Mouse (Mus musculus): Measurements from ENCODE around the gene Tepp. TPM values are rescaled to one million over a fixed set of nuclear protein-coding genes. Genes with fewer than 3 reads are reported as not detected.

Gene Tepp
- polyA plus RNA-seq (2014; fragmentation: Nextera tagmentation; extraction: Ambion mirVana) = not detected in 2 replicates

GRCm38 (mm10) chr8:95310342-95310970 lies at the start of gene Tepp:
Gene Tepp, plus strand, starts transcription at chr8:95310566.
- H3K4me2 ChIP-seq (replicated peaks; ENCODE audit: low read depth, low read length) = no peak within 1 kb of the TSS
- WGBS = 36% methylated on average over 6 of the region's 6 CpGs
- no peaks in the 10 kb centered on the region for H3K4me1 ChIP-seq (ENCODE audit: control insufficient read depth, insufficient read depth, low read length)
- H3K27me3 ChIP-seq (ENCODE audit: control insufficient read depth, insufficient read depth, low read length) = no peaks in the 10 kb centered on the region
- H3K27ac ChIP-seq (ENCODE audit: low read length) = no peak within 1 kb of the TSS
- no peak within 1 kb of the TSS for H3K4me3 ChIP-seq (ENCODE audit: low read depth, low read length)
- no peak for ATAC-seq (ENCODE audit: insufficient number of reproducible peaks, insufficient read depth, low FRiP score, low read depth)
- no peaks in the 10 kb centered on the region for H3K9me3 ChIP-seq (ENCODE audit: control insufficient read depth, low read depth, low read length)
- H3K36me3 ChIP-seq (ENCODE audit: control insufficient read depth, insufficient read depth, low read length) = no peaks in the 10 kb centered on the region
- no peak within 1 kb of the TSS for H3K9ac ChIP-seq (replicated peaks; ENCODE audit: low read depth, low read length)

- no peaks in the 10 kb centered on the region for H3K36me3 ChIP-seq (ENCODE audit: control insufficient read depth, insufficient read depth, low read length)
- H3K9me3 ChIP-seq (ENCODE audit: control insufficient read depth, low read depth, low read length) = no peaks in the 10 kb centered on the region
- no peak overlapping the region for H3K4me3 ChIP-seq (ENCODE audit: low read depth, low read length)
- no peaks in the 10 kb centered on the region for H3K4me1 ChIP-seq (ENCODE audit: control insufficient read depth, insufficient read depth, low read length)
- H3K9ac ChIP-seq (replicated peaks; ENCODE audit: low read depth, low read length) = no peak overlapping the region
- H3K27ac ChIP-seq (ENCODE audit: low read length) = no peak overlapping the region
- 83% methylated on average over 2 of the region's 2 CpGs for WGBS
- H3K27me3 ChIP-seq (ENCODE audit: control insufficient read depth, insufficient read depth, low read length) = no peaks in the 10 kb centered on the region
- no peak overlapping the region for H3K4me2 ChIP-seq (replicated peaks; ENCODE audit: low read depth, low read length)
- no peak for ATAC-seq (ENCODE audit: insufficient number of reproducible peaks, insufficient read depth, low FRiP score, low read depth)
Observed at GRCm38 (mm10) chr8:95262181-95262580, 48.2 kb upstream of the Tepp start.

- Histone ChIP-seq H3K4me2 (replicated peaks; ENCODE audit: low read depth, low read length) (no peak overlapping the region), H3K27me3 (ENCODE audit: control insufficient read depth, insufficient read depth, low read length) (no peaks in the 10 kb centered on the region), H3K4me3 (ENCODE audit: low read depth, low read length) (no peak overlapping the region), H3K9me3 (ENCODE audit: control insufficient read depth, low read depth, low read length) (no peaks in the 10 kb centered on the region), H3K9ac (replicated peaks; ENCODE audit: low read depth, low read length) (no peak overlapping the region), H3K4me1 (ENCODE audit: control insufficient read depth, insufficient read depth, low read length) (0 out of 2 replicates have a peak, but pooled peaks cover 2% of the 10 kb centered on the region), H3K27ac (ENCODE audit: low read length) (no peak overlapping the region), H3K36me3 (ENCODE audit: control insufficient read depth, insufficient read depth, low read length) (no peaks in the 10 kb centered on the region)
- WGBS = 68% methylated on average over 12 of the region's 12 CpGs
- no peak for ATAC-seq (ENCODE audit: insufficient number of reproducible peaks, insufficient read depth, low FRiP score, low read depth)
Observed at GRCm38 (mm10) chr8:95270501-95270900, 39.9 kb upstream of the Tepp start.

DNA sequence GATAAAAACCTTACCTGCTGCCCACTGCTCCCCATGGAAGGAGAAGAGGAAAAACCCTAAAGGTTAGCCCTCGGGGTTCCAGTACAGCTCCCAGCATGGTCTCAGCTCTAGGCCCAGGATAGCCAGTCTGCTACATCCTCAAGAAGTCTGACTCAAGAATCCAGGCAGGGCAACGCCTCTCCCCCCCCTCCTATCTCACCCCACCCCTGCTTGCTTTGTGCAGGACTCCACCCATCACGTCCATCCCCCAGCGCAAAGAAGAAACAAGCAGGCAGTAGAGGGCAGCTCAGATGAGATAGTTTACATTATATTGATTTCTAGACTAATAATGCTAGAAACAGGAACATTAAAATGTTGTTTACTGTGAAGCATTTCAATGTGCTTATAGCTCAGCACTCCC lies 38.5 kb upstream of the Tepp start:
- no peak for ATAC-seq (ENCODE audit: insufficient number of reproducible peaks, insufficient read depth, low FRiP score, low read depth)
- 28% methylated on average over 4 of the region's 4 CpGs for WGBS
- H3K9me3 ChIP-seq (ENCODE audit: control insufficient read depth, low read depth, low read length) = no peaks in the 10 kb centered on the region
- no peak overlapping the region for H3K4me2 ChIP-seq (replicated peaks; ENCODE audit: low read depth, low read length)
- no peaks in the 10 kb centered on the region for H3K27me3 ChIP-seq (ENCODE audit: control insufficient read depth, insufficient read depth, low read length)
- H3K27ac ChIP-seq (ENCODE audit: low read length) = no peak overlapping the region
- H3K4me1 ChIP-seq (ENCODE audit: control insufficient read depth, insufficient read depth, low read length) = 0 out of 2 replicates have a peak, but pooled peaks cover 2% of the 10 kb centered on the region
- H3K4me3 ChIP-seq (ENCODE audit: low read depth, low read length) = no peak overlapping the region
- no peak overlapping the region for H3K9ac ChIP-seq (replicated peaks; ENCODE audit: low read depth, low read length)
- H3K36me3 ChIP-seq (ENCODE audit: control insufficient read depth, insufficient read depth, low read length) = no peaks in the 10 kb centered on the region

- no peak overlapping the region for H3K27ac ChIP-seq (ENCODE audit: low read length)
- no peaks in the 10 kb centered on the region for H3K36me3 ChIP-seq (ENCODE audit: control insufficient read depth, insufficient read depth, low read length)
- no peak overlapping the region for H3K9ac ChIP-seq (replicated peaks; ENCODE audit: low read depth, low read length)
- WGBS = 36% methylated on average over 2 of the region's 2 CpGs
- no peak for ATAC-seq (ENCODE audit: insufficient number of reproducible peaks, insufficient read depth, low FRiP score, low read depth)
- H3K4me2 ChIP-seq (replicated peaks; ENCODE audit: low read depth, low read length) = no peak overlapping the region
- H3K27me3 ChIP-seq (ENCODE audit: control insufficient read depth, insufficient read depth, low read length) = no peaks in the 10 kb centered on the region
- 0 out of 2 replicates have a peak, but pooled peaks cover 2% of the 10 kb centered on the region for H3K4me1 ChIP-seq (ENCODE audit: control insufficient read depth, insufficient read depth, low read length)
- H3K4me3 ChIP-seq (ENCODE audit: low read depth, low read length) = no peak overlapping the region
- H3K9me3 ChIP-seq (ENCODE audit: control insufficient read depth, low read depth, low read length) = no peaks in the 10 kb centered on the region
Observed at GRCm38 (mm10) chr8:95272871-95273270, 37.5 kb upstream of the Tepp start.

GRCm38 (mm10) chr8:95281493-95281892 lies 28.9 kb upstream of the Tepp start:
- no peaks in the 10 kb centered on the region for H3K36me3 ChIP-seq (ENCODE audit: control insufficient read depth, insufficient read depth, low read length)
- no peak for ATAC-seq (ENCODE audit: insufficient number of reproducible peaks, insufficient read depth, low FRiP score, low read depth)
- no peak overlapping the region for H3K4me3 ChIP-seq (ENCODE audit: low read depth, low read length)
- H3K4me2 ChIP-seq (replicated peaks; ENCODE audit: low read depth, low read length) = no peak overlapping the region
- no peaks in the 10 kb centered on the region for H3K9me3 ChIP-seq (ENCODE audit: control insufficient read depth, low read depth, low read length)
- no peak overlapping the region for H3K9ac ChIP-seq (replicated peaks; ENCODE audit: low read depth, low read length)
- H3K4me1 ChIP-seq (ENCODE audit: control insufficient read depth, insufficient read depth, low read length) = no peaks in the 10 kb centered on the region
- 67% methylated on average over 5 of the region's 5 CpGs for WGBS
- H3K27me3 ChIP-seq (ENCODE audit: control insufficient read depth, insufficient read depth, low read length) = no peaks in the 10 kb centered on the region
- no peak overlapping the region for H3K27ac ChIP-seq (ENCODE audit: low read length)

- 73% methylated on average over 6 of the region's 6 CpGs for WGBS
- no peaks in the 10 kb centered on the region for H3K9me3 ChIP-seq (ENCODE audit: control insufficient read depth, low read depth, low read length)
Observed at GRCm38 (mm10) chr8:95289066-95289650, 21.2 kb upstream of the Tepp start.

DNA sequence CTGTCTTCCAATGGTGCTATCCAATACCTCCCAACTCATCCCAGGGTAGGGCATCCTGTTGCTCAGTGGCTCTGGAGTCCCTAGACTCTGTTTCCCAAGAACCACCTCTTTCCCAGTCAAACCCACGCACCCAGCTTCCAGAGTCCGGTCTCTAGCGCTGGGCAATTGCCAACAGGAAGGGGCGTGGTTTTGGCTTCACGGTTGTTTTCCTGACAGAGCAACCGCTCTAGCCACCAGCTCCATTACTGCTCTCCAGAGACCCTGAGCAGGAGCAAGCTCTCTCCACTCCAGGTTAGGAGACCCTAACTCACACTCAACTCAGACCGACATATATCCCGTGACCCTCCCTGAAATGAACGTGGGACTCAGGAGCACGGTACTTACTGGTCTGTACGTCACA lies 17.2 kb upstream of the Tepp start:
- no peak overlapping the region for H3K27ac ChIP-seq (ENCODE audit: low read length)
- 69% methylated on average over 11 of the region's 11 CpGs for WGBS
- H3K27me3 ChIP-seq (ENCODE audit: control insufficient read depth, insufficient read depth, low read length) = no peaks in the 10 kb centered on the region
- ATAC-seq (ENCODE audit: insufficient number of reproducible peaks, insufficient read depth, low FRiP score, low read depth) = no peak
- H3K4me1 ChIP-seq (ENCODE audit: control insufficient read depth, insufficient read depth, low read length) = no peaks in the 10 kb centered on the region
- H3K4me2 ChIP-seq (replicated peaks; ENCODE audit: low read depth, low read length) = no peak overlapping the region; the same call in 1 of the 2 replicates
- H3K9ac ChIP-seq (replicated peaks; ENCODE audit: low read depth, low read length) = no peak overlapping the region
- no peak overlapping the region for H3K4me3 ChIP-seq (ENCODE audit: low read depth, low read length)
- no peaks in the 10 kb centered on the region for H3K9me3 ChIP-seq (ENCODE audit: control insufficient read depth, low read depth, low read length)
- H3K36me3 ChIP-seq (ENCODE audit: control insufficient read depth, insufficient read depth, low read length) = no peaks in the 10 kb centered on the region

More at GRCm38 (mm10) chr8:95289066-95289650, 21.2 kb upstream of the Tepp start:
- ATAC-seq (ENCODE audit: insufficient number of reproducible peaks, insufficient read depth, low FRiP score, low read depth) = no peak
- Histone ChIP-seq H3K9ac (replicated peaks; ENCODE audit: low read depth, low read length) (no peak overlapping the region), H3K36me3 (ENCODE audit: control insufficient read depth, insufficient read depth, low read length) (no peaks in the 10 kb centered on the region), H3K4me1 (ENCODE audit: control insufficient read depth, insufficient read depth, low read length) (no peaks in the 10 kb centered on the region), H3K4me2 (replicated peaks; ENCODE audit: low read depth, low read length) (no peak overlapping the region), H3K4me3 (ENCODE audit: low read depth, low read length) (no peak overlapping the region), H3K27me3 (ENCODE audit: control insufficient read depth, insufficient read depth, low read length) (no peaks in the 10 kb centered on the region), H3K27ac (ENCODE audit: low read length) (no peak overlapping the region)
